Mouse (Mus musculus) hindbrain, embryonic 13.5 days (tissue): ENCODE measurements around the gene Chd6. TPM values are rescaled to one million over a fixed set of nuclear protein-coding genes. Genes with fewer than 3 reads are reported as not detected.

Experiments used
- ATAC-seq: fragments of 200-750 bp; cut with Nextera tagmentation; 2 replicates; pipeline ENCODE4 v1.8.0; 2017; ENCODE audit warnings: moderate TSS enrichment; ENCODE audit not compliant: low FRiP score
- H3K27ac ChIP-seq: fragments of 300-500 bp; sonication (generic); 2 replicates; pipeline ENCODE4 v1.5.1; 2015; ENCODE audit warnings: inconsistent platforms, mild to moderate bottlenecking, moderate library complexity
- H3K27me3 ChIP-seq: fragments of 300-500 bp; sonication (generic); 2 replicates; pipeline ENCODE4 v1.6.1; 2015; ENCODE audit warnings: mild to moderate bottlenecking, inconsistent platforms
- H3K36me3 ChIP-seq: fragments of 300-500 bp; sonication (generic); 2 replicates; pipeline ENCODE4 v1.6.1; 2015; ENCODE audit warnings: mild to moderate bottlenecking, inconsistent platforms
- H3K4me1 ChIP-seq: fragments of 300-500 bp; sonication (generic); replicated peaks from 2 replicates; pipeline ENCODE4 v1.6.1; 2015; ENCODE audit warnings: inconsistent platforms
- H3K4me2 ChIP-seq: fragments of 300-500 bp; sonication (generic); 2 replicates; pipeline ENCODE4 v1.6.1; 2015; ENCODE audit warnings: inconsistent platforms, mild to moderate bottlenecking, moderate library complexity
- H3K4me3 ChIP-seq: fragments of 300-500 bp; sonication (generic); 2 replicates; pipeline ENCODE4 v1.5.1; 2015; ENCODE audit warnings: mild to moderate bottlenecking, inconsistent platforms
- H3K9ac ChIP-seq: fragments of 300-500 bp; sonication (generic); 2 replicates; pipeline ENCODE4 v1.6.1; 2015; ENCODE audit warnings: mild to moderate bottlenecking, inconsistent platforms
- H3K9me3 ChIP-seq: fragments of 300-500 bp; sonication (generic); 2 replicates; pipeline ENCODE4 v1.6.1; 2016; ENCODE audit warnings: inconsistent platforms
- WGBS: fragments of 180-500 bp; shearing (Covaris S2); methylation state at CpG from one replicate; pipeline ENCODE4 v1.1.7; 2015; 5-methylcytosine and 5-hydroxymethylcytosine counted together
- polyA plus RNA-seq: library from polyadenylated mRNA; unstranded; fragments of >200 nt; fragmentation: Nextera tagmentation; extraction: Ambion mirVana; gene quantifications from 2 replicates; pipeline ENCODE4 v1.2.1, GENCODE M21; 2015

Gene Chd6
- polyA plus RNA-seq, 1 experiment from 2014 or later: 38.5 TPM

GRCm38 (mm10) chr2:161064836-161065235 lies 44.0 kb downstream of the Chd6 start:
- 82% methylated on average over 1 of the region's 1 CpGs for WGBS
- no peak for ATAC-seq
- Histone ChIP-seq H3K36me3 (peaks cover 6% of the 10 kb centered on the region; the same call in 1 of the 2 replicates), H3K4me1 (peaks cover 11% of the 10 kb centered on the region), H3K4me3 (no peak overlapping the region), H3K27me3 (no peaks in the 10 kb centered on the region), H3K4me2 (no peak overlapping the region), H3K27ac (no peak overlapping the region), H3K9ac (no peak overlapping the region), H3K9me3 (no peaks in the 10 kb centered on the region)

GRCm38 (mm10) chr2:161058841-161059240 lies 50.0 kb downstream of the Chd6 start:
- no peaks in the 10 kb centered on the region for H3K9me3 ChIP-seq
- 0 out of 2 replicates have a peak, but pooled peaks cover under 1% of the 10 kb centered on the region for H3K36me3 ChIP-seq
- no peaks in the 10 kb centered on the region for H3K27me3 ChIP-seq
- H3K4me3 ChIP-seq: no peak overlapping the region
- no peak overlapping the region for H3K4me2 ChIP-seq
- no peak overlapping the region for H3K27ac ChIP-seq
- H3K9ac ChIP-seq: no peak overlapping the region
- no peak for ATAC-seq
- WGBS: 70% methylated on average over 4 of the region's 4 CpGs
- no peaks in the 10 kb centered on the region for H3K4me1 ChIP-seq

GRCm38 (mm10) chr2:161053765-161054164 lies 55.1 kb downstream of the Chd6 start:
- no peak for ATAC-seq
- H3K4me3 ChIP-seq: no peak overlapping the region
- 90% methylated on average over 2 of the region's 2 CpGs for WGBS
- H3K27me3 ChIP-seq: no peaks in the 10 kb centered on the region
- H3K9me3 ChIP-seq: no peaks in the 10 kb centered on the region
- H3K4me1 ChIP-seq: no peaks in the 10 kb centered on the region; the same call in 1 of the 2 replicates
- H3K9ac ChIP-seq: no peak overlapping the region
- no peak overlapping the region for H3K27ac ChIP-seq
- H3K4me2 ChIP-seq: no peak overlapping the region
- H3K36me3 ChIP-seq: peaks cover 12% of the 10 kb centered on the region

- no peaks in the 10 kb centered on the region for H3K9me3 ChIP-seq
- H3K27ac ChIP-seq: no peak overlapping the region
- no peak overlapping the region for H3K4me2 ChIP-seq
- ATAC-seq: no peak
- H3K9ac ChIP-seq: no peak overlapping the region
- peaks cover 15% of the 10 kb centered on the region for H3K36me3 ChIP-seq
- no peaks in the 10 kb centered on the region; the same call in 1 of the 2 replicates for H3K4me1 ChIP-seq
- H3K27me3 ChIP-seq: no peaks in the 10 kb centered on the region
- H3K4me3 ChIP-seq: no peak overlapping the region
- WGBS: 98% methylated on average over 5 of the region's 5 CpGs
Measured at GRCm38 (mm10) chr2:161052175-161052574, 56.7 kb downstream of the Chd6 start.

- 71% methylated on average over 6 of the region's 6 CpGs for WGBS
- Histone ChIP-seq H3K4me2 (no peak overlapping the region), H3K36me3 (peaks cover 26% of the 10 kb centered on the region), H3K9me3 (no peaks in the 10 kb centered on the region), H3K4me3 (no peak overlapping the region), H3K27me3 (no peaks in the 10 kb centered on the region), H3K9ac (no peak overlapping the region), H3K4me1 (no peaks in the 10 kb centered on the region; the same call in 1 of the 2 replicates), H3K27ac (no peak overlapping the region)
- no peak for ATAC-seq
Measured at GRCm38 (mm10) chr2:161049426-161049825, 59.4 kb downstream of the Chd6 start.

- H3K4me1 ChIP-seq: no peaks in the 10 kb centered on the region; the same call in 1 of the 2 replicates
- peaks cover 31% of the 10 kb centered on the region for H3K36me3 ChIP-seq
- no peak overlapping the region for H3K9ac ChIP-seq
- WGBS: 92% methylated on average over 8 of the region's 8 CpGs
- H3K4me3 ChIP-seq: no peak overlapping the region
- no peak for ATAC-seq
- H3K27me3 ChIP-seq: no peaks in the 10 kb centered on the region
- no peak overlapping the region for H3K27ac ChIP-seq
- H3K4me2 ChIP-seq: no peak overlapping the region
- no peaks in the 10 kb centered on the region for H3K9me3 ChIP-seq
Measured at GRCm38 (mm10) chr2:161044492-161045201, 64.2 kb downstream of the Chd6 start.

GRCm38 (mm10) chr2:161042874-161043273 lies 66.0 kb downstream of the Chd6 start:
- 62% methylated on average over 3 of the region's 3 CpGs for WGBS
- H3K4me3 ChIP-seq: no peak overlapping the region
- no peak for ATAC-seq
- no peak overlapping the region for H3K27ac ChIP-seq
- no peak overlapping the region for H3K9ac ChIP-seq
- H3K27me3 ChIP-seq: no peaks in the 10 kb centered on the region
- H3K4me2 ChIP-seq: no peak overlapping the region
- H3K4me1 ChIP-seq: no peaks in the 10 kb centered on the region
- peaks cover 49% of the 10 kb centered on the region for H3K36me3 ChIP-seq
- H3K9me3 ChIP-seq: no peaks in the 10 kb centered on the region

- Histone ChIP-seq H3K36me3 (peaks cover 54% of the 10 kb centered on the region), H3K9me3 (no peaks in the 10 kb centered on the region), H3K27ac (no peak overlapping the region), H3K4me2 (no peak overlapping the region), H3K27me3 (no peaks in the 10 kb centered on the region), H3K4me1 (no peaks in the 10 kb centered on the region), H3K9ac (no peak overlapping the region), H3K4me3 (no peak overlapping the region)
- WGBS: 83% methylated on average over 4 of the region's 4 CpGs
- no peak for ATAC-seq
Measured at GRCm38 (mm10) chr2:161040743-161041142, 68.1 kb downstream of the Chd6 start.

- H3K4me3 ChIP-seq: no peak overlapping the region
- H3K36me3 ChIP-seq: peaks cover 58% of the 10 kb centered on the region
- 86% methylated on average over 3 of the region's 3 CpGs for WGBS
Measured at GRCm38 (mm10) chr2:161037766-161038165, 71.1 kb downstream of the Chd6 start.

GRCm38 (mm10) chr2:161033141-161033540 lies 75.7 kb downstream of the Chd6 start:
- H3K27me3 ChIP-seq: no peaks in the 10 kb centered on the region
- H3K27ac ChIP-seq: no peak overlapping the region
- H3K36me3 ChIP-seq: peaks cover 55% of the 10 kb centered on the region
- no peaks in the 10 kb centered on the region for H3K9me3 ChIP-seq
- no peak overlapping the region for H3K4me2 ChIP-seq
- ATAC-seq: no peak
- no peak overlapping the region for H3K9ac ChIP-seq
- H3K4me3 ChIP-seq: no peak overlapping the region
- H3K4me1 ChIP-seq: no peaks in the 10 kb centered on the region

More at GRCm38 (mm10) chr2:161037766-161038165, 71.1 kb downstream of the Chd6 start:
- Histone ChIP-seq H3K9ac (no peak overlapping the region), H3K27ac (no peak overlapping the region), H3K4me1 (no peaks in the 10 kb centered on the region), H3K27me3 (no peaks in the 10 kb centered on the region), H3K4me2 (no peak overlapping the region), H3K9me3 (no peaks in the 10 kb centered on the region)
- ATAC-seq: no peak

- Histone ChIP-seq H3K9ac (no peak overlapping the region), H3K9me3 (no peaks in the 10 kb centered on the region), H3K27me3 (no peaks in the 10 kb centered on the region), H3K36me3 (peaks cover 54% of the 10 kb centered on the region), H3K4me1 (no peaks in the 10 kb centered on the region), H3K4me3 (no peak overlapping the region), H3K27ac (no peak overlapping the region), H3K4me2 (no peak overlapping the region)
- 85% methylated on average over 7 of the region's 7 CpGs for WGBS
- no peak for ATAC-seq
Measured at GRCm38 (mm10) chr2:161032394-161032793, 76.5 kb downstream of the Chd6 start.

GRCm38 (mm10) chr2:161024606-161025005 lies 84.3 kb downstream of the Chd6 start:
- Histone ChIP-seq H3K27me3 (no peaks in the 10 kb centered on the region), H3K9ac (no peak overlapping the region), H3K27ac (no peak overlapping the region), H3K4me3 (no peak overlapping the region), H3K4me2 (no peak overlapping the region), H3K9me3 (no peaks in the 10 kb centered on the region), H3K36me3 (peaks cover 79% of the 10 kb centered on the region), H3K4me1 (no peaks in the 10 kb centered on the region)
- WGBS: 86% methylated on average over 1 of the region's 1 CpGs
- no peak for ATAC-seq

GRCm38 (mm10) chr2:161017913-161018312 lies 91.0 kb downstream of the Chd6 start:
- H3K4me3 ChIP-seq: no peak overlapping the region
- H3K27ac ChIP-seq: no peak overlapping the region
- peaks cover 86% of the 10 kb centered on the region for H3K36me3 ChIP-seq
- no peak overlapping the region for H3K9ac ChIP-seq
- ATAC-seq: no peak
- H3K27me3 ChIP-seq: no peaks in the 10 kb centered on the region
- H3K9me3 ChIP-seq: no peaks in the 10 kb centered on the region
- H3K4me1 ChIP-seq: no peaks in the 10 kb centered on the region
- WGBS: 52% methylated on average over 4 of the region's 4 CpGs
- H3K4me2 ChIP-seq: no peak overlapping the region
